Mouse (Mus musculus) stomach, embryonic 14.5 days (tissue): ENCODE measurements around the gene Pramel6. TPM values are rescaled to one million over a fixed set of nuclear protein-coding genes. Genes with fewer than 3 reads are reported as not detected.
"Not testable (repeated sequence)": the region's sequence is repeated elsewhere in the genome, so short reads cannot be mapped to it uniquely, and the experiment has no call there.

Experiments used
- ATAC-seq: fragments of 200-750 bp; cut with Nextera tagmentation; 2 replicates; pipeline ENCODE4 v1.8.0; 2017; ENCODE audit warnings: low read depth, moderate TSS enrichment; ENCODE audit not compliant: insufficient number of reproducible peaks, insufficient read depth, low FRiP score
- H3K27ac ChIP-seq: fragments of 300-500 bp; sonication (generic); 2 replicates; pipeline ENCODE4 v1.5.1; 2014; ENCODE audit warnings: mild to moderate bottlenecking, low read length, moderate library complexity, mixed read lengths
- H3K27me3 ChIP-seq: fragments of 300-500 bp; sonication (generic); 2 replicates; pipeline ENCODE4 v1.6.1; 2014; ENCODE audit warnings: low read length, control low read depth, mixed read lengths; ENCODE audit not compliant: control insufficient read depth, insufficient read depth
- H3K36me3 ChIP-seq: fragments of 300-500 bp; sonication (generic); 2 replicates; pipeline ENCODE4 v1.6.1; 2014; ENCODE audit warnings: mild to moderate bottlenecking, control low read depth, low read length, moderate library complexity, mixed read lengths; ENCODE audit not compliant: control insufficient read depth, insufficient read depth
- H3K4me1 ChIP-seq: fragments of 300-500 bp; sonication (generic); 2 replicates; pipeline ENCODE4 v1.6.1; 2014; ENCODE audit warnings: low read length, control low read depth, mixed read lengths; ENCODE audit not compliant: control insufficient read depth, insufficient read depth
- H3K4me2 ChIP-seq: fragments of 300-500 bp; sonication (generic); replicated peaks from 2 replicates; pipeline ENCODE4 v1.6.1; 2014; ENCODE audit warnings: low read depth, low read length, control low read depth
- H3K4me3 ChIP-seq: fragments of 300-500 bp; sonication (generic); 2 replicates; pipeline ENCODE4 v1.5.1; 2014; ENCODE audit warnings: low read depth, low read length, control low read depth
- H3K9ac ChIP-seq: fragments of 300-500 bp; sonication (generic); replicated peaks from 2 replicates; pipeline ENCODE4 v1.6.1; 2014; ENCODE audit warnings: low read depth, mild to moderate bottlenecking, control low read depth, low read length, moderate library complexity, mixed read lengths
- H3K9me3 ChIP-seq: fragments of 300-500 bp; sonication (generic); 2 replicates; pipeline ENCODE4 v1.6.1; 2016; ENCODE audit warnings: low read depth, low read length, control low read depth; ENCODE audit not compliant: control insufficient read depth
- WGBS: fragments of 180-500 bp; shearing (Covaris S2); extraction: QIAGEN DNeasy Blood & Tissue Kit; methylation state at CpG from one replicate; pipeline ENCODE4 v1.1.7; 2014; 5-methylcytosine and 5-hydroxymethylcytosine counted together
- polyA plus RNA-seq: library from polyadenylated mRNA; unstranded; fragments of >200 nt; fragmentation: Nextera tagmentation; extraction: Ambion mirVana; gene quantifications from 2 replicates; pipeline ENCODE4 v1.2.1, GENCODE M21; 2014

Pramel6 gene
- polyA plus RNA-seq, 1 experiment from 2014 or later: not detected

DNA sequence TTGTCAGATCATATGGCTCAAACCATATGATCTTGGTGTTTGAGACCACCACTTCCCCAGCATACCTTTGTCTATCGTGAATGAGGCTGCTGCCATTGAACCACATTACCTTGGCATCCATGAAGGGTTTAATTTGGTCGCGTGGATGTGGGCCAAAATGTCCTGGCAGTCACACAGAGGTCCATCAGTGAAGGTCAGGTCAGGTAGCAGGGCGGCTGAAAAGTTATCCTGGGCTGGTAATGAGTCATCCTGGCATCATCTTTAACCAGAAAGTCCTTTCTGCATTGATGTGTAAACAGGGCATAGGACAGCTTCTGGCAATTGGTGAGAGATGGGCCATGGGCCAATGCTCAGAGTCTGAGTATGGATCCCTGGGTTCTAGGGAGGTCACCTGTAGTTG, 14.3 kb downstream of the Pramel6 start:
- Histone ChIP-seq H3K36me3 (no peaks in the 10 kb centered on the region), H3K27ac (no peak overlapping the region), H3K4me3 (no peak overlapping the region), H3K9ac (no peak overlapping the region), H3K4me1 (no peaks in the 10 kb centered on the region), H3K4me2 (no peak overlapping the region), H3K9me3 (no peaks in the 10 kb centered on the region), H3K27me3 (no peaks in the 10 kb centered on the region)
- no peak for ATAC-seq
- whole genome bisulfite sequencing: 89% methylated on average over 4 of the region's 4 CpGs

GRCm38 (mm10) chr2:87525899-87526616, 19.7 kb downstream of the Pramel6 start:
- not testable (repeated sequence) for H3K27me3 ChIP-seq, H3K9ac ChIP-seq, H3K27ac ChIP-seq, H3K4me3 ChIP-seq, H3K36me3 ChIP-seq, H3K4me1 ChIP-seq, H3K9me3 ChIP-seq
- H3K4me2 ChIP-seq: peak overlapping the region; percentile 16; the same call in 1 of the 2 replicates
- ATAC-seq: peak; percentile 28; the same call in 1 of the 2 replicates
- WGBS: 39% methylated on average over 38 of the region's 39 CpGs

GRCm38 (mm10) chr2:87531496-87531895, 25.1 kb downstream of the Pramel6 start, which contains the start of gene Olfr153:
Gene Olfr153 (plus strand): TSS chr2:87531796.
- H3K27ac ChIP-seq: no peak within 1 kb of the TSS
- H3K27me3 ChIP-seq: no peaks in the 10 kb centered on the region
- no peak for ATAC-seq
- no peak within 1 kb of the TSS for H3K4me2 ChIP-seq
- no peaks in the 10 kb centered on the region for H3K36me3 ChIP-seq
- no peaks in the 10 kb centered on the region for H3K9me3 ChIP-seq
- H3K4me3 ChIP-seq: no peak within 1 kb of the TSS
- H3K9ac ChIP-seq: no peak within 1 kb of the TSS
- no peaks in the 10 kb centered on the region for H3K4me1 ChIP-seq

GRCm38 (mm10) chr2:87534826-87535225, 28.5 kb downstream of the Pramel6 start:
- Histone ChIP-seq H3K4me2 (no peak overlapping the region), H3K4me1 (no peaks in the 10 kb centered on the region), H3K27me3 (no peaks in the 10 kb centered on the region), H3K36me3 (no peaks in the 10 kb centered on the region), H3K9ac (no peak overlapping the region), H3K27ac (no peak overlapping the region), H3K9me3 (no peaks in the 10 kb centered on the region), H3K4me3 (no peak overlapping the region)
- ATAC-seq: no peak
- 64% methylated on average over 2 of the region's 2 CpGs for WGBS

GRCm38 (mm10) chr2:87545442-87545841, 39.1 kb downstream of the Pramel6 start, which contains the start of gene Olfr1128:
Gene Olfr1128 (minus strand): TSS chr2:87545542.
- 94% methylated on average over 1 of the region's 1 CpGs for WGBS
- Histone ChIP-seq H3K27ac (no peak within 1 kb of the TSS), H3K4me1 (no peaks in the 10 kb centered on the region), H3K4me3 (no peak within 1 kb of the TSS), H3K4me2 (no peak within 1 kb of the TSS), H3K9ac (no peak within 1 kb of the TSS), H3K27me3 (no peaks in the 10 kb centered on the region), H3K9me3 (no peaks in the 10 kb centered on the region), H3K36me3 (no peaks in the 10 kb centered on the region)
- no peak for ATAC-seq

Other genes starting within 250 kb of the Pramel6 start
- not detected in 2 replicates for gene Olfr1116, start 239.0 kb upstream of the Pramel6 start, polyA plus RNA-seq
- not detected in 2 replicates for gene Olfr1118, start 199.0 kb upstream of the Pramel6 start, polyA plus RNA-seq
- gene Olfr1120, start 151.8 kb upstream of the Pramel6 start, polyA plus RNA-seq: not detected in 2 replicates
- not detected in 2 replicates for gene Olfr1121, start 136.7 kb upstream of the Pramel6 start, polyA plus RNA-seq
- gene Olfr1122, start 120.7 kb upstream of the Pramel6 start, polyA plus RNA-seq: not detected in 2 replicates
- not detected in 2 replicates for gene Olfr1123, start 89.9 kb upstream of the Pramel6 start, polyA plus RNA-seq
- gene Olfr1124, start 76.3 kb upstream of the Pramel6 start, polyA plus RNA-seq: not detected in 2 replicates
- not detected in 2 replicates for gene Olfr1126, start 52.6 kb upstream of the Pramel6 start, polyA plus RNA-seq
- gene Pramel7, start 9.5 kb upstream of the Pramel6 start, polyA plus RNA-seq: not detected in 2 replicates
- gene Olfr153, start 25.2 kb downstream of the Pramel6 start, polyA plus RNA-seq: not detected in 2 replicates
- not detected in 2 replicates for gene Olfr1128, start 39.0 kb downstream of the Pramel6 start, polyA plus RNA-seq
- gene Olfr1129, start 67.3 kb downstream of the Pramel6 start, polyA plus RNA-seq: not detected in 2 replicates
- not detected in 2 replicates for gene Olfr1130, start 99.6 kb downstream of the Pramel6 start, polyA plus RNA-seq
- gene Olfr1131, start 120.5 kb downstream of the Pramel6 start, polyA plus RNA-seq: not detected in 2 replicates
- not detected in 2 replicates for gene Olfr1132, start 131.0 kb downstream of the Pramel6 start, polyA plus RNA-seq
- not detected in 2 replicates for gene Olfr1133, start 140.8 kb downstream of the Pramel6 start, polyA plus RNA-seq
- gene Olfr1134, start 151.9 kb downstream of the Pramel6 start, polyA plus RNA-seq: not detected in 2 replicates
- gene Olfr1135, start 167.1 kb downstream of the Pramel6 start, polyA plus RNA-seq: not detected in 2 replicates
- gene Olfr1136, start 187.4 kb downstream of the Pramel6 start, polyA plus RNA-seq: not detected in 2 replicates
- not detected in 2 replicates for gene Olfr1137, start 206.6 kb downstream of the Pramel6 start, polyA plus RNA-seq
- gene Olfr1138, start 233.4 kb downstream of the Pramel6 start, polyA plus RNA-seq: not detected in 2 replicates
- gene Olfr1140, start 237.2 kb downstream of the Pramel6 start, polyA plus RNA-seq: not detected in 2 replicates
- not detected in 2 replicates for gene Olfr1141, start 247.4 kb downstream of the Pramel6 start, polyA plus RNA-seq